Mouse (Mus musculus): Measurements from ENCODE around the gene Dydc2.

- TF ChIP-seq CTCF (IDR thresholded peaks at IDR 0.05; ENCODE audit: extremely low read depth, insufficient read depth, insufficient read length, insufficient replicate concordance) (no peak), POLR2A (IDR thresholded peaks at IDR 0.05; ENCODE audit: low read depth, low read length) (no peak)
These were observed 21.6 kb downstream of the Dydc2 start for GRCm38 (mm10) chr14:41047402-41047801.
